Mouse (Mus musculus): ENCODE measurements at regions not wholly inside any gene's neighbourhood (a gene's known extent, or its start where the extent isn't known, plus 50 kb on each side); places are given as distances from the start of the nearest gene placed in this dataset.

DNA sequence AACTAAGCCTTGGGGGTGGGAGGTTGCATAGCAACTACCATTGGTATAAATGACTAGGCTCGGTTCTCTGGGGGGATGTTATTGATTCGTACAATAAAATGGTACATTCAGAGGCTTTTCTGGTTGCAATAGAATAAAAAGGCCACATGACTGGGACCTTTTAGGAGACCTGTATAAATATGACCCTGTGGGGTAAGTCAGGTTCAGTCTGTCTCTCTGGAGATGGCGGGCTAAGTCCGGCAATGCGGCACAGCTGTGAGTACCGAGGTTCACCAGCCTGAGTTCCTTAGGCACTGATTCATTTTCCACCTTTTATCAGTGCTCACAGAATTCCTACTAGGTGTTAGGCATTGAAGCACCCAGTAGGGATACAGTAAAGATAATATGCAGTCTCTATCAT is 115.5 kb downstream of the Qpct start:
- DNase-seq (ENCODE audit: low spot score in 2 of 2): no peak

DNA sequence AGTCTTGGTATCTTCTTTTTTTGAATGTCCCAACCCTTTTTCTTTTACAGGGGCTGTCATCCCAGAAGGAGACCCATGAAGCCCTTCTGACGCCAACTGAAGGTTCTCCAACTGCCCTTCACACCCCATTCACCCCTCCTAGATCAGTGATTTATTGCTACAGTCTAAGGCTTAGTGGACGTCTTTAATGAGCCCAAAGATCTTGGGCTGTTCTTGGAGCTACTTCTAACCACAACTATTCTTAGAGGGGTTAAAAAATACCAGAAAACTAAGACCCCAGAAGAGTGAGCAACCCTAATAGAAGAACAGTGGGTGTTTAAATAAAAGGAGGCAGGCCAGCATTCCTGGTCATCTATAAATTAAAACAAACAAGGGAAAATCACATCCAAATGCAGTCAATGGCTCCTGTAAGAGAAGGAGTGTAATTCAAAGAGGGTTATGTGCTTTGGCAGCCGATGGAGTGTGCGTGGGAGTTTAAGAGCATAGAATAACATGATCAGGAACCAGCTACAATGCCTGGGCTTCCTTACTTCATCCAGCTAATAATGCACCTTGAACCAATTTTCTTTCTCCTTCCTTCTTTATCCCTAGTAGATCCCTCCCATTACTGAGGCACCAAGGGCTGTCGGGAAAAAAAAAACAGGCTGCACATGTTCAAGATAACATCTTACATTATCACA is 113.3 kb downstream of the Qpct start:
- no peak for DNase-seq (ENCODE audit: low spot score in 2 of 2)

DNA sequence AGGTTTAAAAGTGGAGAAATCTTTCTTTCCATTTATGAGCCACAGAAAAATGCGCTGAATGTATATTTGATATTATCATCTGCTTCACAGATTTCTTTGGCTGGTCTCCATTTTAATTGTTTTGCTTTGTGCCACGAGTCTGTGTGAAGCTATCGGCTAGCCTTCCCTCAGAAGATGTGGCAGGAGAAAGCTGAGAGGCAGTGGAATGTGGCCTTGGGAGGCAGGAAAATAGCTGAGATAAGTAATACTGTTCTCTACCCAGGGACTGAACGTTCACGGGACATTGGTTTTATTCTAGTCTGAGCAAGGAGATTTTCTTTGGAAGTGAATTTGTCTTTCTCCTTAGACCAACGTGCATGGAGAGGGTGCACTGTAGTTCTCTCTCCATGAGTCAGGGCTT is 112.3 kb downstream of the Qpct start:
- no peak for DNase-seq (ENCODE audit: low spot score in 2 of 2)

DNA sequence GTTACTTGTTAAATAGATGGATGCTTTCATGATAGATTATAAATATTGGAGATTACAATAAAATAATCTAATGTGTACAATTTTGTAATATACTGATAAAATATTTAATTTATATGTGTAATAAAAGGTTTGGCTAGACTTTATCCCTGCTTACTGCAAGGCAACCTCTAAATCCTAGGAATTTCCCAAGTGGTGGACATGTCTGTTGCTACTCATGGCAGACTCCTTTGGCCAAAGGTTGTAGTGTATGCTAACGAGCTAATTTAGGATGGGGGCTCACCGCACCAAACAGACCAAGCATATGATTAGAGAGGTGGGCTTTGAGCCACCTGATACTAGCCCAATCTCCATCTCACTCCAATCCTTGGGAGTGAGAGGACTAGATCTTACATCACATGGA is 102.4 kb downstream of the Qpct start:
- DNase-seq (ENCODE audit: low spot score in 2 of 2): peak in 1 of 2 experiments; percentile 15

DNA sequence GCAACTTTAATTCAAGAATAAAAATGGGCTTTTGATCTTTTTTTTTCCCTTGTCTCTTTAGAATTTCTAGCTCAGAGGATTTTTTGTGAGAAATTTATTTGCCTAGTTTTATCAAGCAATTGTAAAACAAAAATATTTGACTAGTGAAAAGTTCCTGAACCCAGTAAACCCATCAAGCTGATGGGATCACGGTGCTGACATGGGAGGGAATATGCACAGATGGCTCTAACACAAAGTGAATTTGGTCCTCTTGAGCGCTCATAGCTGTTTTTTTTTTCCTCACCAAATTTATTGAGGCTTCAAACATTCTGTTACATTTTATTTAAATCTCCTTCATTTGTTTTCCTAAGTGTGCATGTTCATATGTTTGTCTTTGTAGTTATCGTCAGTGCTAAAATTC is 101.1 kb downstream of the Qpct start:
- DNase-seq (ENCODE audit: low spot score in 2 of 2): no peak

DNA sequence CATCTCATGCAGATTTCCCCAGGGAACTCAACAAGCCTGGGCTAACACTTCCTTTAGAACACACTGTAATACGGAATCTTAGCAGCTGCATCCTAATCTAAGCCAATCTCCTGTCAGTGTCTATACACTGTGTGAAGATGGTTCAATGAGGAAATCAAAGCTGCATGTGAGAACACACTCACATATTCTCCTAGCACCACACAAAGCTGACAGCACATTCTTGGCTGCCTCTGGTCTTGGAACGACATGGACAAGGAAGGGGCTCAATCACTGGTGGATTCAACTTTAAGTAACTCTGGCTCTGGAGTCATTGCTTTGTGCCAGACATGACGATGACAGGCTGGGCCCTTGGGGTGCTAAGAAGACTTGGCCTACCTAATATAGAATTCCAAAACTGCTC is 96.2 kb downstream of the Qpct start:
- no peak for DNase-seq (ENCODE audit: low spot score in 2 of 2)

DNA sequence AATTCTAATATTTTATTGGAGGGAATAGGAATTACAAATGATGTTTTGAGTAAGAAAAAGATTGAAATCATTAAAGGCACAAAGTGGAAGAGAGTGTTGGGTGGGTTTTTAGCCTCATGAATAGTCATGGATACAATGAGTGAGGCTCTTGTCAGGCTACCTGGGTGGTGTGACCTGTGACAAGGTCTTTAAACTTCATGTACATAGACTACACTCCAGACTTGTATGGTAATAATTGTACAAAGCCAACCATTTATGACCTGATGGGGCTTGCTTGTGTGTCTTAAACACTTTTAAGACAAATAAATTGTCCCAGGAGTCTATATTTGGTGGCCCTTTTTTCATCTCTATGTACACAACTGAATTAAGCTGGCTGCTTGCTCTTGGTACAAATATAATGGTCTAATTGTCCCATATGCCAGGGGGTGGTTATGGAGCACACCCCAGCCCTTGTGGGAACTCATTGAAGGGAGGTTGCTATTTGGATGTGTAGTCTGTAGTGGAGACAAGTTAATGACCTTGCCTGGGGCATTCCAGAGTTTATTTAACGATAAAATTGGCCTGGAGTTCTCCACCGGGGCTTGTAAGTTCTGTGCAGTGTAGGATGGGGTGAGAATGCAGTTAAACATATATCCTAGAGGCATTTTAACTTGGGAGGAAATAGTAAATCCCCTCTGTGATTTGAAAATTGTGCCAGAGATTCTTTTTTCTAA is 93.4 kb downstream of the Qpct start:
- no peak for DNase-seq (ENCODE audit: low spot score in 2 of 2)

DNA sequence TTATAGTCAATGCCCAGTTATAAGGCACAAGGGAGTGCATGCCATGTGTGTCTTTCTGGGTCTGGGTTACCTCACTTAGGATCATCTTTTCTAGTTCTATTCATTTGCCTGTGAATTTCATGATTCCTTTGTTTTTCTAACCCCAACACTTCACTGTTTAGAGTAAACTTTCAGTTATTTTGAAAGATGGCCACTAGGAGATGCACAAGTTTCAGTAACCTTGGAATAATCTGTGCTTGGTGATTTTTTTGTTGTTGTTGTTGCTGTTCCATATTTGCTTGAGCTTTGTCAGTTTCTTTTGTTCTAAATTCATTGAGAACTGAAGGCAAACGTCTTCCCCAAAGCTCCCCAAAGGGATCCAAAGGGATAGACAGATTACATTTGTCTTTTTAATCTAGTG is 91.3 kb downstream of the Qpct start:
- DNase-seq (ENCODE audit: low spot score in 2 of 2): no peak

Data from spleen, postnatal 4 days (tissue).